Mouse (Mus musculus) left cerebral cortex, postnatal 36 days (tissue): ENCODE results near the gene Slc22a21. TPM values are rescaled to one million over a fixed set of nuclear protein-coding genes. Genes with fewer than 3 reads are reported as not detected.
"Not testable (repeated sequence)": the region's sequence is repeated elsewhere in the genome, so short reads cannot be mapped to it uniquely, and the experiment has no call there.

Experiments
- DNase-seq, 2 experiments: peaks; one replicate each; pipeline ENCODE4 v3.0.0; 2021 to 2022; ENCODE audit warnings: low spot score in 2 of 2, mixed read lengths in 1 of 2
- intact Hi-C: fragments of 180-260 bp; cut with DNase I; formaldehyde crosslinking; loops from one replicate; pipeline ENCODE4 v1.15.1; 2025
- total RNA-seq, 2 experiments: library from RNA; stranded (reverse); gene quantifications; 2 replicates each; pipeline ENCODE4 v1.2.3; 2021

Gene Slc22a21
- total RNA-seq, 2 experiments from 2014 or later = 1.1 to 1.9 TPM

DNA sequence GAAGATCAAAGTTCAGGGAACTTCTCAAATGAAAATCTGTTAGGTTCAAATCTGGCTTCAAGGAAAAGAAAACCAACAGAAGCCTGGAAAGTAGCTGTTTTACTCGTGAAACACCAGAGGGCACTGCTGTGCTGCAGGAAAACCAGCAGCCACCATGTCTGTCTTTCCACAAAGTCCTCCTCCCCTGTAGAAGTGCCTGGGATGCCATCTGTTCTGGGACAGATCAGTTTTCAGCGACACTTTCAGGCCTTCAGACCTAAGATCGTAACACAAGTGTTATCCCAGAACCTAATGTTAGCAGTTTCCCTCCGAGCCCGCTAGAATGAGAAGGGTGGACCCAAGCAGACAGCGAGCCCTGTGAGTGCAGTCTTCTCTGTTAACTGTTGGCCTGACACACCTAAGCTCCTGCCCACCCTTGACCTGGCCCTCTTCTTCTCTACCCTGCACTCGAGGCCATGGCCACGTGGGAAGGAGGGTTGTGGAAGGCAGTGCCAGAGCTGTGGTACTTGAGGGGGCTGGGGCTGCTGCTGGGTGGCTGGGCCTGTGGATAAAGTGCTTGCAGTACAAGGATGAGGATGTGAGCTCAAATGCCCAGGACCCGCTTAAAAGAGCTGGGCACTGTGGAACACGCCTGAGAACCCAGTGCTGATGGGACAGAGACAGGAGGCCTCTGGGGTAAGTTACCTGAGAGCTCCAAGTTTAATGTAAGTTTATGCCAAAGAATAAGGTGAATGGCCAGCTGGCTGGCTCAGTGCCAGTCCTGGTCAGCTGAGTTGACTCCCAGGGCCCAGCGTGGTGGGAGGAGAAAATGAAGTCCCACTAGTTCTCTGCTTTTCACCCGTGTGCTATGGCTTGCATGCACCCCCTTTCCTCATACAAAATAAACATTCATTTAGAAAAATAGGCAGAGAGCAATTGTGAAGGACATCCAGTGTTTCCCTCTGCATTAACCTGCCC is 22.9 kb upstream of the Slc22a21 start:
- intact Hi-C loops = loop anchor here (1.0 kb wide), 3 partner anchors 51 to 254 kb away; no protein-coding TSS in a partner anchor
- DNase-seq = peak; percentile 36 to 51

DNA sequence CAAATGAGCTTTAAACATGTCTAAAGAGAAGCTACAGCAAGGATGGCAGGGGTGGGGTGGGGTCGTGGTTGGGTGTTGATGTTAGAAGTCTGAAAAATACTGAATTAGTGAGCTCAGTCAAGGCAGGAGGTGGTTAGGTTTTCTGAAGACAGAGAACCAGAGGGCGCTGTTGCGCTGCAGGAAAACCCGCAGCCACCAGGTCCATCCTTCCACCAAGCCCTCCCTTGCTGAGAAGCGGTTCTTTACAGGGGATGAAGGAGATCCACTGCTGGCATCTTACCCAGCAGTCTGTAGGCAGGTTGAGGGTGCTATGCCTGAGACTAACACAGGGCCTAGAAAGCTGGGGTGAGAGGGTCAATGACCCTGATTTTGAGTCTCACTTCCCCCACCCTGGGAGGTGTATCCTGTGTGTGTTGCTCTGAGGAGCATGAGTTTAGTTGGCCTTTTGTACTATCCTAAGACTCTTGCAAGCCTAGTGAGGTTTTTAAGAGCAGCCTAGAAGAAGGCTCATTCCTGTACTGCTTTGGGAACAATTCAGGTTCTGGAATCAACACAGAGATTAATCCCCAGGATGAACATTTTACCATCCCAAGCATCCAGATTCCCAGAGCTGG is 22.1 kb upstream of the Slc22a21 start:
- intact Hi-C loops = loop anchor here (1.0 kb wide), 3 partner anchors 52 to 255 kb away; no protein-coding TSS in a partner anchor
- peak; percentile 64 to 65 for DNase-seq

- intact Hi-C loops = no loop called here
Observed at GRCm38 (mm10) chr11:53997661-53998060, 17.5 kb upstream of the Slc22a21 start.

DNA sequence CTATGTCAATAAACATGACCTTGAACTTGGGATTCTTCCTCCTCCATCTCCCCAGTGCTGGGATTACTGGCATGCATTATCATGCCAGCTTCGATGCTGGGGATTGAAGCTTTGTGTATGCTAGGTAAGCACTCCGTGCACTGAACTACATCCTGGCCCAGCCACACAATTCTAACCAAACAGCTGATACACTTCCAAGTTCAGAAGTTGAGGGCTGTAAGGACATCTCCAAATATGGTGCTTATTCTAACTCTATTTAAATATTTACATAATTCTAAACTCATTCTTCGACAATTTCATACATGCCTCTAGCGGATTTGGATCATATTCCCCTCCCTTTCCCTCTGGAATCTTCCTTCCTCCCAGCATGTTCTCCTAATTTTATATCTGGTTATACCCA is 12.1 kb upstream of the Slc22a21 start:
- no peak for DNase-seq

More at GRCm38 (mm10) chr11:53997661-53998060, 17.5 kb upstream of the Slc22a21 start:
- no peak for DNase-seq

GRCm38 (mm10) chr11:53989232-53989631 is 9.1 kb upstream of the Slc22a21 start:
- intact Hi-C loops = no loop called here
- no peak for DNase-seq

More for the DNA sequence above, 12.1 kb upstream of the Slc22a21 start:
- intact Hi-C loops = no loop called here

DNA sequence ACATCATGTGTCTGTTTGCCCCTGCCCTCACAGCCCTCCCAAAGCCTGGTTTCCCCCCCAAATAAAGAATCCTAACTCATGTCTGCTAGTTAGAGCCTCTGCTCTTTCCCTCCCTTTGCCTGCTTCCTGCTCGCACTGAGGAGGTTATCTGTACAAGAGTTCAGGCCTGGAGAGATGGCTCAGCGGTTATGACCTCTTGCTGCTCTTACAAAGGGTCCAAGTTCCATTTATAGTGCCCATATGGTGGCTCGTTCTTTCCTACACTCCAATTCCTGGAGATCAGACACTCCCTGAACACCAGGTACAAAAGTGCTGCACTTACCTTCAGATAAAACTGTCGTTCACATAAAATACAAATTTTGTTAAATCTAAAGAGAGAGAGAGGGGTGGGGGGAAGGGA is 7.9 kb upstream of the Slc22a21 start:
- intact Hi-C loops = no loop called here
- no peak for DNase-seq

- intact Hi-C loops = no loop called here
- no peak for DNase-seq
Observed at GRCm38 (mm10) chr11:53981396-53981795, 1.3 kb upstream of the Slc22a21 start.

DNA sequence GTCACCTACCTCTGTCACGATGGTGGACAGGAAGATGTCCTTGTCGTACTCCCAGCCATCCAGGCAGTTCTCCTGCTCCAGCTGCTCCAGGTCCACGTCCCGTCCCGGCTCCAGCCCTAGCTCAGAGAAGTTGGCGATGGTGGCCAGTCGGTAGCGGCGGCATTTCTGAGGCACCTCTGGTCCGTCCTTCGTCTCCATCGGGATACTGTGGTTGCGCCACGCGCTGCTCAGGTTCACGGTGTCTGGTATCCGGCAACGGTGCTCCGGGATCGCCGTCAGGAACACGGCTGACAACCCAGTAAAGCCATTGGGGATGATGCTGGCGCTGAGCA is 710 bp downstream of the Slc22a21 start:
- DNase-seq, intact Hi-C loops: not testable (repeated sequence)

DNA sequence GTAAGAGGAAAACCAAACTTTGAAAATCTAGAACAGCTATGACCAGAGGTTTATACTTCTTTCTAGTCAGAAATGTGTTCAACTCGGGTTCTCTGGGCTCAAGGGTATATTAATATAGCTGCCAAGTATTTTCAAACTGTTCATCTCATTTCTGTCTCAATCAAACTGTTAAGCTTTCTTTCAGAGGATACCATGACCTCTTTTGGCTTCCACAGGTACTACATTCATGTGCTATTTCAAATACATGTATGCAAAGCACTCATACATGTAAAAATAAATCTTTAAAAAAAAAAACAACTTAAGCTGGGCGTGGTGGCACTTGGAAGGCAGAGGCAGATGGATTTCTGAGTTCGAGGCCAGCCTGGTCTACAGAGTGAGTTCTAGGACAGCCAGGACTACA is 2.5 kb downstream of the Slc22a21 start:
- intact Hi-C loops = no loop called here

DNA sequence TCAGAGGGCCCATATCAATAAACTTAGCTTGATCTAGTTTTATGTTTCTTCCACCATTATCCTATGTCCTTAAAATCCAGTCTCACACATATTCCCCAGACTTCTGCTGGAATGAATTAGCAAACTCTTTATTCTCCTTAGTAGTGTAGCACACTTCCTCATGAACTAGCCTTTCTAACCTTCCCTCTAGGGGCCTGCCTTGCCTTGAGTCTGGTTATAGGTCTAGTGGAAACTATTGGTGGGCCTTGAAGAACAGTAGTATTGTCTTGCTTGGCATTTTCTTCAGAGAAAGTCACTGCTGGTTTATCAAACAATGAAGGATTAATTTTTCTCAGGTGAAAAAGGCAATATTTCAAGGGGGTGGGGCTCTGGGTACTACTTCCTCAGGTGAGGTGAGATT is 4.6 kb downstream of the Slc22a21 start:
- intact Hi-C loops = no loop called here

More for the DNA sequence above, 2.5 kb downstream of the Slc22a21 start:
- no peak for DNase-seq

DNA sequence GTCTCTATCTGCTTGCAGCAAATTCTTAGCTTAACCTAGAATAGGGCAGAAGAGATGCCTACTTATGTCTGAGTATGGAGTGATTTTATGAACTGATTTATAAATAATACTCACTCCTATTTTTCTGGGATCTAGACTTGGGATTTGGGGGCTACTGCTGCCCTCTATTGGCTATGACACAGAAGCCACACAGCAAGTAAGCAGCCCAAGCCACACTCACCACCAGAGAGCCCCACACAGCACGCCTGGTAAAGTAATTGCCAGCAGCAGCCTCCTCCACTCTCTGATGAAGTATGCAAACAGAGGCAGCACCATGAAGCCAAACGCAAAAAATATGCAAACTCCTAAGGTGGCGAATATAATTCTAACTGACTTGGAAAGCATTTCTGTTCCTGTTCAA is 21.1 kb downstream of the Slc22a21 start:
- no peak for DNase-seq
- intact Hi-C loops = no loop called here

More for the DNA sequence above, 4.6 kb downstream of the Slc22a21 start:
- no peak for DNase-seq

DNA sequence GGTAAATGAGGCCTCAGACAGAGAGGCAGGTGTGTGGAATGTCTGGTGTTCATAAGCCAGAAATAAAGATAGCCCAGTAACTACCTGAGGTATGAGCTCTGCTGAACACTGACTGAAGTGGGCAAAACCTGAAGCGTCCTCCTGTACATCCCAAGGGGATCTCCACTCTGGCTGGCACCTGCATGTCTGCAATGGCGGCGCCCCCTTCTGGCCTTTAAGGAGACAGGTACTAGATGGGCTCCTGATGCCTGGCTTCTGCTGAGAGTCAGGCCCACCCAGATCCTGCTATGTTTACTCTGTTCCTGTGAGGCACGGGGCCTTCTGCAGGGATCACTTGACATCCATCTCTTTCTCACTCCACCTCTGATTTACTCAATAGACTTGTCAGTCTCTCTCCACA is 22.0 kb downstream of the Slc22a21 start:
- DNase-seq, intact Hi-C loops: not testable (repeated sequence)

- intact Hi-C loops = no loop called here
- no peak for DNase-seq
Observed at GRCm38 (mm10) chr11:53956636-53957035, 23.5 kb downstream of the Slc22a21 start.

GRCm38 (mm10) chr11:53954653-53955052 is 25.5 kb downstream of the Slc22a21 start:
- intact Hi-C loops = loop anchor here (5.0 kb wide), 1 partner anchor 87 kb away; no protein-coding TSS in a partner anchor
- no peak for DNase-seq

DNA sequence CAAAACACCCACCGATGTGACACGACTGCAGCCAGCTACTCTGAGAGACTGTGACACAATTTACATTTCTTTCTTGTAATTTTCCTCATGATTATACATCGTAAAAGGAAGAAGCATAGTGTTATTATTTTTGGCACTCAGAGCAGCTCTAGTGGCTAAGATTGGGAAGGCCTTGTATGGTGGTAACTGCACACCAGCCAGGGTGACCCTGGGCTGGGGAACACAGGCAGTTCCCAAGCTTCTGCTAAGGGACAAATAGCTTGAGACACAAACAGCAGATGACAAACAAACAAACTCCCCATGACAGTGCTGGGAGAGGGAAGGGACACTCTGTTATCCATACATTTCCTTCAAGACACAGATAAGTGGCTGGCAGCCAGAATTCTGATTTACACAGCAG is 30.0 kb downstream of the Slc22a21 start:
- not testable (repeated sequence) for DNase-seq

GRCm38 (mm10) chr11:53931944-53932318 is 48.2 kb downstream of the Slc22a21 start:
- intact Hi-C loops, DNase-seq: not testable (repeated sequence)

More for the DNA sequence above, 30.0 kb downstream of the Slc22a21 start:
- intact Hi-C loops = loop anchor here (5.0 kb wide), 1 partner anchor 83 kb away; no protein-coding TSS in a partner anchor

DNA sequence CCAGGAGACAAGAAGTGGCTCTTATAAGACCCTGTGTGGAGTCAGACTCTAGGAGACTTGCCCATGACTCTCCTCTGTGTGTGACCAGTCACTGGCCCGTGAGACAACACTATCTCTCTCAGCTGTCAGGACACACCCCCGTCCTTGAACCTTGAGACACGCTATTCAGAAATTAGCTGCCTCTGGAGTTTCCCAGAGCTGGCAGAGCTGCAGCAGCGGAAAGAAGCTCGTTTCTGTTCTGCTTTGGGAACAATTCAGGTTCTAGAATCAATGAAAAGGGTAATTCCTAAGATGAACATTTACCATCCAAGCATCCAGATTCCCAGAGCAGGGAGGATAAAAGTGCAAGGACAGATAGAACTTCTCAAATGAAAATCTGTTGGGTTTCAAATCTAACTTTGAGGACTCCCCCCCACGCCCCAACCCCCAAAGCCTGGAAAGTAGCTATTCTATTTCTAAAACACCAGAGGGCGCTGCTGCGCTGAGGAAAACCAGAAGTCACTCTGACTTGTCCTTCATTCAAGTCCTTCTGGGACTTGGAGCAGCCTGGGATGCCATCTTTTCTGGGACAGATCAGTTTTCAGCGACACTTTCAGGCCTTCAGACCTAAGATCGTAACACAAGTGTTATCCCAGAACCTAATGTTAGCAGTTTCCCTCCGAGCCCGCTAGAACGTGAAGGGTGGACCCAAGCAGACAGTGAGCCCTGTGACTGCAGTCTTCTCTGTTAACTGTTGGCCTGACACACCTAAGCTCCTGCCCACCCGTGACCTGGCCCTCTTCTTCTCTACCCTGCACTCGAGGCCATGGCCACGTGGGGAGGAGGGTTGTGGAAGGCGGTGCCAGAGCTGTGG is 48.8 kb downstream of the Slc22a21 start:
- peak; percentile 35 to 52 for DNase-seq
- intact Hi-C loops = no loop called here

DNA sequence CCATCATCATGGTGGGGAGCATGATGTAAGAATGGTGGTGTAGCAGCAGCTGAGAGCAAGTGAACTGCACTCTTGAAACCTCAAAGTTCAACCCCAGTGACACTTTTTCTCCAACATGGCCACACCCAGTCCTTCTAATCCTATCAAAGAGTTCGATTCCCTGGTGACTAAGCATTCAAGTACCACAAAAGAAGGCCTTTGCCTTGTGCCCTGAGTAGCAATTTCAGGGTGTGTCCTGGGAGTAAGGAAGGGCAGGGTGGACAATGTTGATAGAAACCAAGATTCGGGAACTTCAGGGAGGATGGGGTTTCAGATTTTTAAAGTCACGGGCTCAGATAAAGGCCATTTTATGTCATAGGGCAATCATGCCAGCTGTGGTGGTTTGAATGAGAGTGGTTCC is 50.4 kb downstream of the Slc22a21 start:
- DNase-seq = no peak
- intact Hi-C loops = no loop called here

DNA sequence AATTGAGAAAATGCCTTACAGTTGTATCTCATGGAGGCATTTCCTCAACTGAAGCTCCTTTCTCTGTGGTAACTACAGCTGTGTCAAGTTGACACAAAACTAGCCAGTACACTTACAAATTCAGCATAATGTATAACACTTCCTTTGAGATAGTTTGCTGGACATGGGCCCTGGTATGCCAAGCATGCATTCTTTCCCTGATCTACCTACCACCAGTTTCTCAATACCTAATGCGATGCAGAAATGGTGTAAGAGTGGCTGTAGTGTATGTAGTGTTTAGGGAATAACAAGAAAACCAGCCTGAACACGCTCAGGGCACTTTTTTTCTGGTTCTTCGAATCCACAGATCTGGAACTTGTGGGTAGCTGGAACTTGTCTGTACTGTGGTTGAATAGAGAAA is 51.5 kb downstream of the Slc22a21 start:
- DNase-seq = no peak
- intact Hi-C loops = no loop called here

GRCm38 (mm10) chr11:53926303-53926702 is 53.8 kb downstream of the Slc22a21 start:
- DNase-seq = no peak
- intact Hi-C loops = no loop called here
